Comparison of ENCODE assay signal across 8 mouse cellular contexts in genomic region chr9:44866501-44867240, GRCm38 (mm10). TPM values are rescaled to one million over a fixed set of nuclear protein-coding genes. Genes with fewer than 3 reads are reported as not detected.
DNase-seq lines count a peak whose midpoint lies in the region; ATAC-seq and TF ChIP-seq lines count a peak whose summit lies in the region.

No protein-coding gene starts in this region.

- H3K4me2 ChIP-seq in hindbrain, embryonic 14.5 days (replicated peaks): no peak overlapping the region
- no peak overlapping the region for H3K4me2 ChIP-seq in neural tube, embryonic 13.5 days
- no peak overlapping the region for H3K4me2 ChIP-seq in liver, postnatal 0 days (ENCODE audit: low read depth, low read length)

- DNase-seq in cerebellum, adult 2 months: peak in 1 of 2 experiments; percentile 33
- no peak for DNase-seq in cerebellum, adult 8-10 months
- DNase-seq in hindbrain, embryonic 14.5 days (ENCODE audit: low spot score): peak; percentile 36
- no peak for DNase-seq in hindbrain, embryonic 10.5 days (ENCODE audit: low spot score)
- DNase-seq in neural tube, embryonic 10.5 days (ENCODE audit: extremely low spot score, low spot score): no peak
- DNase-seq in liver, postnatal 0 days: no peak
- DNase-seq in gastrocnemius, adult 18-20 months (ENCODE audit: low spot score): no peak

- no peak for ATAC-seq in hindbrain, embryonic 14.5 days (ENCODE audit: low FRiP score)
- no peak for ATAC-seq in neural tube, embryonic 13.5 days (ENCODE audit: low read depth)
- no peak for ATAC-seq in liver, postnatal 0 days

- no peaks in the 10 kb centered on the region for H3K27me3 ChIP-seq in cerebellum, adult 2 months (ENCODE audit: control insufficient read depth, insufficient read depth, low read length)
- H3K27me3 ChIP-seq in hindbrain, embryonic 14.5 days (ENCODE audit: control insufficient read depth, insufficient read depth, low read length): no peaks in the 10 kb centered on the region
- no peaks in the 10 kb centered on the region for H3K27me3 ChIP-seq in hindbrain, embryonic 10.5 days (ENCODE audit: insufficient read depth, poor library complexity, severe bottlenecking)
- no peaks in the 10 kb centered on the region for H3K27me3 ChIP-seq in neural tube, embryonic 13.5 days
- H3K27me3 ChIP-seq in liver, postnatal 0 days (ENCODE audit: insufficient read depth, low read length): no peaks in the 10 kb centered on the region

- H3K9ac ChIP-seq in hindbrain, embryonic 14.5 days: no peak overlapping the region
- no peak overlapping the region for H3K9ac ChIP-seq in neural tube, embryonic 13.5 days
- no peak overlapping the region for H3K9ac ChIP-seq in liver, postnatal 0 days (replicated peaks)

- no peak for TF ChIP-seq CTCF in cerebellum, adult 2 months (IDR thresholded peaks at IDR 0.05; ENCODE audit: borderline replicate concordance, insufficient read depth, low read depth, low read length)
- no peak for TF ChIP-seq CTCF in liver, postnatal 0 days (IDR thresholded peaks at IDR 0.05; ENCODE audit: low read depth)

- H3K36me3 ChIP-seq in hindbrain, embryonic 14.5 days (replicated peaks; ENCODE audit: control insufficient read depth, insufficient read depth): peaks cover 26% of the 10 kb centered on the region
- H3K36me3 ChIP-seq in hindbrain, embryonic 10.5 days: peaks cover 81% of the 10 kb centered on the region
- H3K36me3 ChIP-seq in neural tube, embryonic 13.5 days: peaks cover 27% of the 10 kb centered on the region
- peaks cover 19% of the 10 kb centered on the region for H3K36me3 ChIP-seq in liver, postnatal 0 days (replicated peaks; ENCODE audit: insufficient read depth, low read length)

- H3K4me1 ChIP-seq in cerebellum, adult 2 months (ENCODE audit: control insufficient read depth, insufficient read depth, low read length): peaks cover 15% of the 10 kb centered on the region
- H3K4me1 ChIP-seq in hindbrain, embryonic 14.5 days (replicated peaks; ENCODE audit: control insufficient read depth, insufficient read depth, low read length): peaks cover 10% of the 10 kb centered on the region
- peaks cover 13% of the 10 kb centered on the region; the same call in 1 of the 2 replicates for H3K4me1 ChIP-seq in hindbrain, embryonic 10.5 days (replicated peaks)
- H3K4me1 ChIP-seq in neural tube, embryonic 13.5 days (replicated peaks): peaks cover 58% of the 10 kb centered on the region
- peaks cover 20% of the 10 kb centered on the region for H3K4me1 ChIP-seq in liver, postnatal 0 days (ENCODE audit: insufficient read depth)

- peak overlapping the region; percentile 6; the same call in 1 of the 2 replicates for H3K27ac ChIP-seq in cerebellum, adult 2 months (ENCODE audit: insufficient read depth, low read length)
- H3K27ac ChIP-seq in hindbrain, embryonic 14.5 days: no peak overlapping the region
- H3K27ac ChIP-seq in hindbrain, embryonic 10.5 days: no peak overlapping the region
- peak overlapping the region; percentile 2 for H3K27ac ChIP-seq in neural tube, embryonic 13.5 days (replicated peaks)
- peak overlapping the region; percentile 30; the same call in 1 of the 2 replicates for H3K27ac ChIP-seq in liver, postnatal 0 days (ENCODE audit: low read depth)

- WGBS in cerebellum, adult 2 months: 24% methylated on average over 9 of the region's 9 CpGs
- 54% methylated on average over 9 of the region's 9 CpGs for WGBS in hindbrain, embryonic 14.5 days
- 80% methylated on average over 9 of the region's 9 CpGs for WGBS in hindbrain, embryonic 10.5 days
- 45% methylated on average over 9 of the region's 9 CpGs for WGBS in neural tube, embryonic 13.5 days
- 60% methylated on average over 9 of the region's 9 CpGs for WGBS in liver, postnatal 0 days (ENCODE audit: insufficient replicate concordance)

- no peak for TF ChIP-seq EP300 in liver, postnatal 0 days (IDR thresholded peaks at IDR 0.05; ENCODE audit: low read depth)

- no peak overlapping the region for H3K4me3 ChIP-seq in cerebellum, adult 2 months (replicated peaks; ENCODE audit: insufficient read depth, low read depth, low read length)
- no peak overlapping the region for H3K4me3 ChIP-seq in hindbrain, embryonic 14.5 days (replicated peaks; ENCODE audit: low read length)
- H3K4me3 ChIP-seq in hindbrain, embryonic 10.5 days: no peak overlapping the region
- no peak overlapping the region for H3K4me3 ChIP-seq in neural tube, embryonic 13.5 days
- H3K4me3 ChIP-seq in liver, postnatal 0 days (ENCODE audit: low read depth, low read length): no peak overlapping the region

- no peaks in the 10 kb centered on the region for H3K9me3 ChIP-seq in hindbrain, embryonic 14.5 days (ENCODE audit: control insufficient read depth, low read length)
- H3K9me3 ChIP-seq in hindbrain, embryonic 10.5 days: no peaks in the 10 kb centered on the region
- no peaks in the 10 kb centered on the region for H3K9me3 ChIP-seq in neural tube, embryonic 13.5 days
- no peaks in the 10 kb centered on the region for H3K9me3 ChIP-seq in liver, postnatal 0 days (ENCODE audit: low read length)

- no peak for TF ChIP-seq POLR2A in cerebellum, adult 2 months (IDR thresholded peaks at IDR 0.05; ENCODE audit: borderline replicate concordance, insufficient read depth, low read length)

RNA-seq across cellular contexts. Expression of gene Kmt2a, which starts 14.4 kb away (rescaled TPM):
- 31.3 and 39.0 TPM in 2 replicates for polyA plus RNA-seq in cerebellum, adult 2 months (2012; rRNA removed)
- 17.1 and 19.3 TPM in 2 replicates for polyA plus RNA-seq in hindbrain, embryonic 14.5 days (2014; fragmentation: Nextera tagmentation; extraction: Ambion mirVana)
- 11.8 and 18.2 TPM in 2 replicates for polyA plus RNA-seq in hindbrain, embryonic 10.5 days (2016; fragmentation: Nextera tagmentation; extraction: Ambion mirVana)
- 20.9 and 25.0 TPM in 2 replicates for polyA plus RNA-seq in neural tube, embryonic 13.5 days (2015; fragmentation: Nextera tagmentation; extraction: Ambion mirVana)
- polyA plus RNA-seq in liver, postnatal 0 days (2015; fragmentation: Nextera tagmentation; extraction: Ambion mirVana): 1.8 and 2.2 TPM in 2 replicates
- total RNA-seq in gastrocnemius, adult 18-20 months (2021): 10 to 100 TPM; 16.4 to 19.5 TPM

RNA-seq across cellular contexts. Expression of gene Atp5l, which starts 53.9 kb away (rescaled TPM):
- 989 and 996 TPM in 2 replicates for polyA plus RNA-seq in cerebellum, adult 2 months (2012; rRNA removed)
- polyA plus RNA-seq in hindbrain, embryonic 14.5 days (2014; fragmentation: Nextera tagmentation; extraction: Ambion mirVana): 774 and 980 TPM in 2 replicates
- polyA plus RNA-seq in hindbrain, embryonic 10.5 days (2016; fragmentation: Nextera tagmentation; extraction: Ambion mirVana): 599 and 650 TPM in 2 replicates
- 725 and 838 TPM in 2 replicates for polyA plus RNA-seq in neural tube, embryonic 13.5 days (2015; fragmentation: Nextera tagmentation; extraction: Ambion mirVana)
- polyA plus RNA-seq in liver, postnatal 0 days (2015; fragmentation: Nextera tagmentation; extraction: Ambion mirVana): 764 and 787 TPM in 2 replicates
- total RNA-seq in gastrocnemius, adult 18-20 months (2021): 100 to 1,000 TPM; 671 to 820 TPM

Comparison
In these comparisons a context has a peak if more than half of its experiments do, and no peak if none do; other contexts are left out.
1. H3K27ac ChIP-seq: peak in cerebellum, adult 2 months (single experiment), neural tube, embryonic 13.5 days (single experiment) and liver, postnatal 0 days (single experiment); none in hindbrain, embryonic 14.5 days (single experiment) and hindbrain, embryonic 10.5 days (single experiment).